Mouse (Mus musculus): Measurements from ENCODE around the gene Gypa. TPM values are rescaled to one million over a fixed set of nuclear protein-coding genes. Genes with fewer than 3 reads are reported as not detected.

The Gypa gene
- not detected in 2 replicates for polyA plus RNA-seq (2012; rRNA removed; ENCODE audit: low replicate concordance)

GRCm38 (mm10) chr8:80493523-80494345, at the start of gene Gypa:
TSS of gene Gypa (plus strand) at chr8:80493781.

Other genes starting within 250 kb of the Gypa start
- gene Frem3, start 117.3 kb downstream of the Gypa start, polyA plus RNA-seq (2012; rRNA removed; ENCODE audit: low replicate concordance): not detected in 2 replicates
- gene Smarca5, start 245.7 kb downstream of the Gypa start, polyA plus RNA-seq (2012; rRNA removed; ENCODE audit: low replicate concordance): 5.5 and 6.4 TPM in 2 replicates

Data from duodenum, adult 2 months (tissue).